Mouse (Mus musculus) embryonic stem cell, embryonic (primary cell): ENCODE results near the gene Arhgap19.

Experiments used
- CTCF ChIA-PET, 4 experiments: fragments of 300-600 bp in 2 of 4; fragments of 350-600 bp in 2 of 4; sonication (Branson Sonifier 250); formaldehyde crosslinking; loops; one replicate each; lab custom pipeline; 2022; ENCODE audit warnings: inconsistent platforms in 2 of 4; lab: Charles Lee
- POLR2A ChIA-PET, 4 experiments: fragments of 300-600 bp in 2 of 4; fragments of 350-600 bp in 2 of 4; sonication (Branson Sonifier 250); formaldehyde crosslinking; loops; one replicate each; lab custom pipeline; 2022; ENCODE audit warnings: antibody characterized with exemption in 4 of 4, inconsistent platforms in 1 of 4; lab: Charles Lee

Arhgap19 gene

DNA sequence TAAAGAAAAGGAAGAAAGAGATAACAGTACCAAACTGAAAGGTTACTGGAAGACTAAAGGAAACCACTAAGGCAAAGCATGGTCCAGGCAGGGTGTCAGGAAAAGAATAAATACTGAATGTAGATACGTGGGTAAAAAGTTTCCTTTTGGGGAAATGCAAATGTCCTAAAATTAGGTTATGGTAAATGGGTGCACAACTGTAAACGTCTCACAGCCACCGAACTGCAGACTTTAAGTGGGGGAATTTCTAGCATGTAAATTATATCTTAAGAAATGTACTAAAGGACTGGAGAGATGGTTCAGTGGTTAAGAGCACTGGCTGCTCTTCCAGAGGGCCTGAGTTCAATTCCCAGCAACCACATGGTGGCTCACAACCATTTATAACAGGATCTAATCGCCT lies 16.9 kb upstream of the Arhgap19 start:
- CTCF ChIA-PET, result interaction anchor here in 1 of 4 experiments (0.6 kb wide), 1 partner anchor 239 kb away, joined by 4 read pairs; no protein-coding TSS in a partner anchor
- POLR2A ChIA-PET, result interaction anchor here in 1 of 4 experiments (2.3 kb wide), 1 partner anchor 11 kb away, joined by 6 read pairs; the partner anchor contains the start of gene Frat1

GRCm38 (mm10) chr19:41817325-41817724 lies 15.5 kb upstream of the Arhgap19 start:
- ChIA-PET POLR2A (interaction anchor here in 3 of 4 experiments (0.7 to 1.7 kb wide), 7 partner anchors 8 to 16 kb away, joined by 3 to 4 read pairs (median 4); partner anchors contain the start of genes Arhgap19 (in 2 of the 3) and Frat1 (in 1 of the 3)), CTCF (interaction anchor here in 1 of 4 experiments (0.6 kb wide), 1 partner anchor 849 kb away, joined by 4 read pairs; no protein-coding TSS in a partner anchor)

- ChIA-PET CTCF (no interaction called here), POLR2A (interaction anchor here in 3 of 4 experiments (0.6 to 1.7 kb wide), 7 partner anchors 8 to 27 kb away, joined by 3 to 4 read pairs (median 4); partner anchors contain the start of gene Arhgap19 (in 2 of the 3))
Measured at GRCm38 (mm10) chr19:41816915-41817314, 15.1 kb upstream of the Arhgap19 start.

GRCm38 (mm10) chr19:41816410-41816809 lies 14.6 kb upstream of the Arhgap19 start:
- ChIA-PET POLR2A (interaction anchor here in 2 of 4 experiments (0.6 to 1.7 kb wide), 5 partner anchors 9 to 27 kb away, joined by 3 to 4 read pairs (median 4); partner anchors contain the start of gene Arhgap19 (in 2 of the 2)), CTCF (no interaction called here)

DNA sequence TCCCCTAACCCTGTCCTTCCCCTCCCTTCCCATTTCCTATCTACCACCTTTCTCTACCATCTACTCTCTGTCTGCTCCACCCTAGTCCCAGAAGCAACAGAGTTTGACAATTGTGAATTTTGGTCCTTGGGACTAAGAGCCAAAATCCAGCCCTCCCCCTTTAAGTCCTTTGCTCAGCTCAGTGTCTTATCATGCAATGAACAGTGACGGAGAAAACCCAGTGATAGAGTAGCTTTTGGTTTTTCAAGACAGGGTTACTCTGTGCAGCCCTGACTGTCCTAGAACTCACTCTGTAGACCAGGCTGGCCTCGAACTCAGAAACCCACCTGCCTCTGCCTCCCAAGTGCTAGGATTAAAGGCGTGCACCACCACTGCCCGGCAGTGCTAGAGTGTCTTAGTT lies 11.5 kb upstream of the Arhgap19 start:
- POLR2A ChIA-PET, result no interaction called here

GRCm38 (mm10) chr19:41812525-41812924 lies 10.7 kb upstream of the Arhgap19 start:
- POLR2A ChIA-PET, result no interaction called here
- CTCF ChIA-PET, result interaction anchor here in 2 of 4 experiments (0.6 to 0.7 kb wide), 2 partner anchors 21 to 225 kb away, joined by 3 read pairs; no protein-coding TSS in a partner anchor

More for the DNA sequence above, 11.5 kb upstream of the Arhgap19 start:
- CTCF ChIA-PET, result interaction anchor here in 1 of 4 experiments (0.7 kb wide), 1 partner anchor 37 kb away, joined by 3 read pairs; no protein-coding TSS in a partner anchor

DNA sequence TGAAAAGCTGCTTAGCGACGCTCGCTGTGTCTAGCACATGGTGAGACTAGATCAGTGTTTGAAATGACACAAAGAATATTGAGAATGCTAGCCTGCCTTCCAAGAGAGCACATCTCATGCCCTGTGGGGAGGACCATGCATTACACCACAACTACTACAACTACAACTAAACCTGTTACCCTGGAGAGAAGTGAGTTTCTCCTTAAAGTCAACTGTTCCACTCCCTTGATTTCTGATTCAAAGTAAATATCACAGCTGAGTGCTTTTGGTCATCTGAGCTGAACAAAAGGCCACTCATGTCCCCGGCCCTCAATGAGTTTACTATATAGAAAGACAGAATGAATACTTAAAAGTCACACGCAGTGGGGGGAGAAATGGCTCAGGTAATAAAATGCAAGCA lies 8.2 kb upstream of the Arhgap19 start:
- ChIA-PET POLR2A (no interaction called here), CTCF (no interaction called here)

DNA sequence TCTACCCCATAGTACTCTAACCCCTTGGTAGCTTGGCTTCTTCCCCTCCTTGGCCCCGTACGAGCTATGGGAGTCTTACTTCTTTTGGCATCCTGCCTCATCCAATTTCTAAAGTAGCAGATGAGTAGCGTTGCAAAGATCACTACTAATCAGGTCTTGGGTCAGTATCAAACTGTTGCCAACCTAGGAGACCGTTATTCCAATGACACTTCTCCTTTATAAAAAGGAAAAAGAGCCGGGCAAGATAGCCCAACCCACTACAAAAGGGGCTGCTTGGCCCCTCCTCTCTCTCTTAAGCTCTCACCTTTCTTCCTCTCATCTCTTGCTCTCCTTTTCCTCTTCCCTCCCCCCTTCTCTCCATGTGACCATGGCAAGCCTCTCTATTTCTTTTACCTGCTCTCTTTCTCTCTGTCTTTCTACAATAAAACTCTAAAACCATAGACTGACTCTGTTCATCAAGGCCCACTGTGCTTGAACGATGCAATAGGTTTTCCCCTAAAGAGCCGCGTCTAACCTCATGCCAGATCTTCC lies 6.3 kb upstream of the Arhgap19 start:
- ChIA-PET POLR2A (interaction anchor here in 2 of 4 experiments (0.6 to 1.5 kb wide), 3 partner anchors 12 to 152 kb away, joined by 3 to 4 read pairs (median 3); no protein-coding TSS in a partner anchor), CTCF (no interaction called here)

DNA sequence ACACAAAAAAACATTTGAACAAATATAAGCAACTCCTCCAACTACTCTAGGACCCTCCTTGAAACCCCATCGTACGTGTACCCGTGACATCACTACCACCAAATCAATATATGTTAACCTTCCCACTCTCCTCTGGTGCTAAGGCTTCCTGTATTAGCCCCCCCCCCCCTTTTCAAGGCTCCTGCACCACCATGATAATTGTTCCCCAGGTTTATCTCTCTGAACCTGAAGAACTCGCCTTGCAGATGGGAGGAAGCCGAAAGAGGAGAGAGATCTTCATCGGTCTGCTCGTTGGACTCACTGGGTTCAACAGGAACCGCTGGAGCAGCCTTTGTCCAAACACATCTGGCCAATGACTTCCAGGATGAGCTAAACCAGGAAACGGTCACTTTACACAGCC lies 5.7 kb upstream of the Arhgap19 start:
- POLR2A ChIA-PET, result interaction anchor here in 1 of 4 experiments (1.5 kb wide), 1 partner anchor 12 kb away, joined by 3 read pairs; no protein-coding TSS in a partner anchor
- CTCF ChIA-PET, result no interaction called here

- CTCF ChIA-PET, result interaction anchor here in 2 of 4 experiments (0.6 to 0.7 kb wide), 3 partner anchors 18 to 205 kb away, joined by 4 to 10 read pairs (median 5); no protein-coding TSS in a partner anchor
Measured at GRCm38 (mm10) chr19:41805831-41806230, 4.0 kb upstream of the Arhgap19 start.

GRCm38 (mm10) chr19:41803322-41803721 lies 1.5 kb upstream of the Arhgap19 start:
- ChIA-PET CTCF (interaction anchor here (0.5 to 1.3 kb wide), 34 partner anchors 8 to 919 kb away, joined by 3 to 11 read pairs (median 4); partner anchors contain the start of genes Frat1 (in 1 of the 4), Hoga1 (in 1 of the 4), Lcor (in 1 of the 4) and Loxl4 (in 1 of the 4)), POLR2A (interaction anchor here in 3 of 4 experiments (0.7 to 1.6 kb wide), 9 partner anchors 8 to 224 kb away, joined by 3 to 6 read pairs (median 3); partner anchors contain the start of genes Frat1 (in 1 of the 3) and Frat2 (in 1 of the 3))

More at GRCm38 (mm10) chr19:41805831-41806230, 4.0 kb upstream of the Arhgap19 start:
- POLR2A ChIA-PET, result interaction anchor here in 1 of 4 experiments (1.5 kb wide), 1 partner anchor 11 kb away, joined by 4 read pairs; no protein-coding TSS in a partner anchor

DNA sequence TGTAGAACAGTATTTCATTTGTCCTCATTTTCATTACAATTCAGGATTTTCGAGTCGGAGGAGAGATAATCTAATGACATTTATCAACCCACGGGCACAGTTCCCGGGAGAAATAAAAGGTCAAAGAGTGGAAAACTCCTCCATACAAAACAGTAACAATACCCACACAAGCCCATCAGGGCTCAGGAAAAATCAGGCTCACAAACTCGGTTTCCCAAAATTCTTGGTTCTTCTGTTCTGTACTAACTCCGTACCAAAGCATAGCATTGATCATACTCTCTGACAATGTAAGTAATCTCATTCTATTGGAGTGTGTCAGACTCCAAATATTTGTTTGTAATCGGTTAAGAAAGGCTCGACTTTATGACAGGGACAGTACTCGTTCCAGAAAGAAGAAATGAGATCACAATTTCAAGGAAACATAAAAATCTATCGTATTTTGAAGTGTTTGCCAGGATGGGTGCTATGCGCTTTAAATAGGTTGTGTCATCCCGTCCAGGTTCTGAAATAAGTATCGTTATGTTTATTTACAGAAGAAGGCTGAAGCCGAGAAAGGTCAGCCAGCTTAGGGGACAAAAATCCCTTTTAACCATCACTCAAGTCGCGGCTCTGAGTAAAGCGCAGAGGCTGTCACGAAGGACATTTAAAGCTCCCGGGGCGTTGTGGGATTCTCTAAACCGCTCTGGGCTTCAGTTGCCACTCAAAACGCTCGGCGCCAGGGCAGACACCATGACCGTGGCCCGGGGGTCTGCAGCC lies 683 bp downstream of the Arhgap19 start:
- CTCF ChIA-PET, result interaction anchor here in 3 of 4 experiments (0.5 to 1.1 kb wide), 6 partner anchors 9 to 328 kb away, joined by 3 to 12 read pairs (median 3); partner anchors contain the start of gene Avpi1 (in 1 of the 3)
- POLR2A ChIA-PET, result interaction anchor here in 3 of 4 experiments (0.5 to 3.6 kb wide), 19 partner anchors 10 to 675 kb away, joined by 3 to 15 read pairs (median 3); partner anchors contain the start of genes Avpi1 (in 1 of the 3), Frat1 (in 1 of the 3), Hoga1 (in 1 of the 3) and Tm9sf3 (in 1 of the 3)

- ChIA-PET CTCF (no interaction called here), POLR2A (interaction anchor here in 1 of 4 experiments (0.8 to 3.6 kb wide), 2 partner anchors 9 to 26 kb away, joined by 4 to 15 read pairs; no protein-coding TSS in a partner anchor)
Measured at GRCm38 (mm10) chr19:41800451-41800850, 1.4 kb downstream of the Arhgap19 start.

- CTCF ChIA-PET, result interaction anchor here in 2 of 4 experiments (0.5 to 0.6 kb wide), 2 partner anchors 725 to 1457 kb away, joined by 3 to 6 read pairs; no protein-coding TSS in a partner anchor
- POLR2A ChIA-PET, result interaction anchor here in 2 of 4 experiments (0.7 to 1.1 kb wide), 4 partner anchors 10 to 71 kb away, joined by 3 read pairs; partner anchors contain the start of gene Frat1 (in 1 of the 2)
Measured at GRCm38 (mm10) chr19:41797536-41797935, 4.3 kb downstream of the Arhgap19 start.

- CTCF ChIA-PET, result interaction anchor here in 2 of 4 experiments (0.5 to 0.6 kb wide), 4 partner anchors 103 to 1772 kb away, joined by 3 to 6 read pairs (median 3); no protein-coding TSS in a partner anchor
- POLR2A ChIA-PET, result interaction anchor here in 3 of 4 experiments (0.7 to 1.0 kb wide), 4 partner anchors 10 to 70 kb away, joined by 3 to 4 read pairs (median 3); partner anchors contain the start of gene Frat2 (in 1 of the 3)
Measured at GRCm38 (mm10) chr19:41796789-41797327, 5.0 kb downstream of the Arhgap19 start.

- ChIA-PET POLR2A (interaction anchor here in 2 of 4 experiments (0.7 to 1.0 kb wide), 2 partner anchors 14 to 52 kb away, joined by 3 to 4 read pairs; partner anchors contain the start of gene Frat2 (in 1 of the 2)), CTCF (interaction anchor here in 1 of 4 experiments (0.5 kb wide), 2 partner anchors 103 to 1772 kb away, joined by 3 read pairs; no protein-coding TSS in a partner anchor)
Measured at GRCm38 (mm10) chr19:41796148-41796760, 5.6 kb downstream of the Arhgap19 start.

DNA sequence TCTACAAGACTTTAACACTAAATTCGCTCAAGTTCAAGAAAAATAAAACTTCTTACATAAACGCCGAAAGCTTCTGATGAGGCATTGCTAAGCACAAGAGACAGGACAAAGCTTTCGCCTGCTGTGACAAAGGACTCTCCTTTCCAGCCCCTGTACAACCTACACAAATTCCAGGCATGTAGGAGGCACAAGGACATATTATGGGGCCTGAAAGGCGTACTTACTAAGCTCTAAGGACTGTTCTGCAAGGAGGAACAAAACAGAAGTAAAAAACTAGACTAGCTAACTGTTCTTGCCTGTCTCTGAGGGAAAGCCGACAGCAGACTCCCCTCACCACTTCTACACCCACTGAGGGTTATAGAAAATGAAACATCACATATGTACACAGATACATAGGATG lies 6.9 kb downstream of the Arhgap19 start:
- ChIA-PET CTCF (interaction anchor here in 2 of 4 experiments (0.6 to 1.0 kb wide), 4 partner anchors 8 to 294 kb away, joined by 3 to 5 read pairs (median 4); no protein-coding TSS in a partner anchor), POLR2A (interaction anchor here in 2 of 4 experiments (0.6 to 1.5 kb wide), 8 partner anchors 8 to 525 kb away, joined by 3 to 8 read pairs (median 4); no protein-coding TSS in a partner anchor)
